Mouse (Mus musculus) limb, embryonic 15.5 days (tissue): ENCODE measurements around the gene Mgat4e. TPM values are rescaled to one million over a fixed set of nuclear protein-coding genes. Genes with fewer than 3 reads are reported as not detected.
"Not testable (repeated sequence)": the region's sequence is repeated elsewhere in the genome, so short reads cannot be mapped to it uniquely, and the experiment has no call there.

Source experiments
- ATAC-seq: fragments of 200-750 bp; cut with Nextera tagmentation; 2 replicates; pipeline ENCODE4 v1.8.0; 2017; ENCODE audit warnings: low read depth, moderate TSS enrichment; ENCODE audit not compliant: insufficient number of reproducible peaks, low FRiP score, low TSS enrichment
- H3K27ac ChIP-seq: fragments of 300-500 bp; sonication (generic); 2 replicates; pipeline ENCODE4 v1.5.1; 2015; ENCODE audit warnings: moderate library complexity, mild to moderate bottlenecking, inconsistent platforms
- H3K27me3 ChIP-seq: fragments of 300-500 bp; sonication (generic); 2 replicates; pipeline ENCODE4 v1.6.1; 2015; ENCODE audit warnings: inconsistent platforms
- H3K36me3 ChIP-seq: fragments of 300-500 bp; sonication (generic); 2 replicates; pipeline ENCODE4 v1.6.1; 2015; ENCODE audit warnings: inconsistent platforms
- H3K4me1 ChIP-seq: fragments of 300-500 bp; sonication (generic); 2 replicates; pipeline ENCODE4 v1.6.1; 2015; ENCODE audit warnings: inconsistent platforms
- H3K4me2 ChIP-seq: fragments of 300-500 bp; sonication (generic); 2 replicates; pipeline ENCODE4 v1.6.1; 2015; ENCODE audit warnings: mild to moderate bottlenecking, inconsistent platforms
- H3K4me3 ChIP-seq: fragments of 300-500 bp; sonication (generic); 2 replicates; pipeline ENCODE4 v1.5.1; 2015; ENCODE audit warnings: mild to moderate bottlenecking, inconsistent platforms
- H3K9ac ChIP-seq: fragments of 300-500 bp; sonication (generic); 2 replicates; pipeline ENCODE4 v1.6.1; 2015; ENCODE audit warnings: inconsistent platforms
- H3K9me3 ChIP-seq: fragments of 300-500 bp; sonication (generic); 2 replicates; pipeline ENCODE4 v1.6.1; 2016; ENCODE audit warnings: inconsistent platforms
- WGBS: fragments of 180-500 bp; shearing (Covaris S2); methylation state at CpG from one replicate; pipeline ENCODE4 v1.1.7; 2015; 5-methylcytosine and 5-hydroxymethylcytosine counted together
- polyA plus RNA-seq: library from polyadenylated mRNA; unstranded; fragments of >200 nt; fragmentation: Nextera tagmentation; extraction: Ambion mirVana; gene quantifications from 2 replicates; pipeline ENCODE4 v1.2.1, GENCODE M21; 2015

Mgat4e gene
- polyA plus RNA-seq, 1 experiment from 2014 or later: not detected

- no peak overlapping the region for H3K9ac ChIP-seq
- ATAC-seq: no peak
- H3K4me2 ChIP-seq: no peak overlapping the region
- no peak overlapping the region for H3K27ac ChIP-seq
- no peak overlapping the region for H3K4me3 ChIP-seq
- no peaks in the 10 kb centered on the region for H3K9me3 ChIP-seq
- WGBS: 80% methylated on average over 8 of the region's 8 CpGs
- H3K27me3 ChIP-seq: no peaks in the 10 kb centered on the region
- no peaks in the 10 kb centered on the region for H3K36me3 ChIP-seq
- H3K4me1 ChIP-seq: peaks cover 18% of the 10 kb centered on the region
Measured at GRCm38 (mm10) chr1:134520001-134520721, 29.3 kb downstream of the Mgat4e start.

- H3K27ac ChIP-seq, H3K4me3 ChIP-seq, ATAC-seq, H3K9me3 ChIP-seq, H3K27me3 ChIP-seq, H3K9ac ChIP-seq, H3K36me3 ChIP-seq, H3K4me2 ChIP-seq: not testable (repeated sequence)
- WGBS: 93% methylated on average over 5 of the region's 5 CpGs
- H3K4me1 ChIP-seq: peaks cover 18% of the 10 kb centered on the region
Measured at GRCm38 (mm10) chr1:134519201-134519600, 30.3 kb downstream of the Mgat4e start.

- Histone ChIP-seq H3K9me3 (no peaks in the 10 kb centered on the region), H3K36me3 (no peaks in the 10 kb centered on the region), H3K4me1 (peaks cover 20% of the 10 kb centered on the region), H3K4me2 (no peak overlapping the region), H3K27ac (no peak overlapping the region), H3K9ac (no peak overlapping the region), H3K27me3 (0 out of 2 replicates have a peak, but pooled peaks cover 3% of the 10 kb centered on the region), H3K4me3 (no peak overlapping the region)
- WGBS: 9% methylated on average over 7 of the region's 7 CpGs
- no peak for ATAC-seq
Measured at GRCm38 (mm10) chr1:134518677-134519076, 30.8 kb downstream of the Mgat4e start.

GRCm38 (mm10) chr1:134517841-134518240, 31.6 kb downstream of the Mgat4e start:
- H3K27ac ChIP-seq, H3K4me3 ChIP-seq, H3K36me3 ChIP-seq, H3K9ac ChIP-seq, ATAC-seq, H3K27me3 ChIP-seq, H3K9me3 ChIP-seq, H3K4me2 ChIP-seq: not testable (repeated sequence)
- 95% methylated on average over 14 of the region's 14 CpGs for WGBS
- peaks cover 28% of the 10 kb centered on the region for H3K4me1 ChIP-seq

DNA sequence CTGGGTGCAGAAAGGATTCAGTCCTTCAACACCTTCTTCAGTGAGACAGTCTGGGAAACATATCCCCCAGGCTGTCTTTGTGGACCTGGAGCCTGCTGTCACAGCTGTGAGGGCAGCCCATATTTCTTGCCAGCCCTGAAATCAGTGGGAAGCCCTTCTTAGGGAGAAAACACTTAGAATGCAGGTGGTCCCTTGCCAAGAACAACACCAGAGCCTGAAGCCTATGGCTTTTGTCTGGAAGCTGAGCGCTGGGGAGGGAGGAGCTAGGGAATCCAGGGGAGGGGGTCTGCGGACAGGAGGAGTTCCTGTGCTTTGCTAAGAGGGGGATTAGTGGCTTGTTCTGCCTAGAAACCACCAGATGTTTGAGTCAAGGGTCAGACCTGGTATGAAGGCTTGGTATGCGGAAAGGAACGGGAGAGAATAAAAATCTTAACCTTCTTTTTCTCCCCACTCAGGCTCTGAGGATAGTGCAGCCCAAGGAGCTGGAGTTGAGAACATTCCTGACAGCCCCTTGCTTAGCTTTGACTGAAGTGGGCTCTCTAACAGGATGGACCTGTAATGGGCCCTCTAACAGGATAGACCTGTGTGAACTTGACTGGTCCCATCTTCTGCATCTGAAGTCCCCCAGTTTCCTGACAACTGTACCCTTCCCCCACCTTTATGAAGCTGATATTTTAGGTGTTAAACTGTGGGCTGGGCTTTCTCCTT, 32.8 kb downstream of the Mgat4e start:
- Histone ChIP-seq H3K36me3 (no peaks in the 10 kb centered on the region), H3K9me3 (no peaks in the 10 kb centered on the region), H3K27ac (peak overlapping the region; percentile 55), H3K4me1 (peaks cover 30% of the 10 kb centered on the region), H3K27me3 (peaks cover 19% of the 10 kb centered on the region), H3K4me3 (no peak overlapping the region), H3K9ac (no peak overlapping the region), H3K4me2 (no peak overlapping the region)
- 0 out of 2 replicates have a peak, but pooled peaks have one; percentile 52 for ATAC-seq
- 9% methylated on average over 4 of the region's 4 CpGs for WGBS

- WGBS: 52% methylated on average over 2 of the region's 2 CpGs
- Histone ChIP-seq H3K36me3 (no peaks in the 10 kb centered on the region), H3K27ac (peak overlapping the region; percentile 55), H3K4me1 (peaks cover 30% of the 10 kb centered on the region), H3K9me3 (no peaks in the 10 kb centered on the region), H3K4me3 (no peak overlapping the region), H3K4me2 (no peak overlapping the region), H3K27me3 (peaks cover 22% of the 10 kb centered on the region), H3K9ac (no peak overlapping the region)
- no peak for ATAC-seq
Measured at GRCm38 (mm10) chr1:134515891-134516290, 33.6 kb downstream of the Mgat4e start.

- H3K4me1 ChIP-seq: peaks cover 30% of the 10 kb centered on the region
- peak overlapping the region; percentile 41 for H3K4me3 ChIP-seq
- no peak overlapping the region for H3K27ac ChIP-seq
- no peak for ATAC-seq
- no peak overlapping the region for H3K9ac ChIP-seq
- WGBS: 40% methylated on average over 16 of the region's 16 CpGs
- peak overlapping the region; percentile 78 for H3K4me2 ChIP-seq
- H3K36me3 ChIP-seq: peaks cover 6% of the 10 kb centered on the region; the same call in 1 of the 2 replicates
- peaks cover 22% of the 10 kb centered on the region for H3K27me3 ChIP-seq
- no peaks in the 10 kb centered on the region for H3K9me3 ChIP-seq
Measured at GRCm38 (mm10) chr1:134513876-134514590, 35.4 kb downstream of the Mgat4e start.

- H3K27ac ChIP-seq: peak overlapping the region; percentile 59; the same call in 1 of the 2 replicates
- H3K4me1 ChIP-seq: peaks cover 26% of the 10 kb centered on the region
- peak; percentile 30; the same call in 1 of the 2 replicates for ATAC-seq
- no peaks in the 10 kb centered on the region for H3K9me3 ChIP-seq
- H3K4me3 ChIP-seq: peak overlapping the region; percentile 41
- peak overlapping the region; percentile 37; the same call in 1 of the 2 replicates for H3K9ac ChIP-seq
- WGBS: 3% methylated on average over 38 of the region's 38 CpGs
- peaks cover 10% of the 10 kb centered on the region for H3K36me3 ChIP-seq
- H3K4me2 ChIP-seq: peak overlapping the region; percentile 78
- peaks cover 22% of the 10 kb centered on the region for H3K27me3 ChIP-seq
Measured at GRCm38 (mm10) chr1:134513312-134513860, 36.1 kb downstream of the Mgat4e start.

- no peak overlapping the region for H3K4me2 ChIP-seq
- no peak for ATAC-seq
- peaks cover 26% of the 10 kb centered on the region for H3K4me1 ChIP-seq
- 33% methylated on average over 6 of the region's 6 CpGs for WGBS
- H3K9me3 ChIP-seq: no peaks in the 10 kb centered on the region
- H3K36me3 ChIP-seq: peaks cover 18% of the 10 kb centered on the region
- H3K27me3 ChIP-seq: peaks cover 22% of the 10 kb centered on the region
- no peak overlapping the region for H3K9ac ChIP-seq
- H3K4me3 ChIP-seq: no peak overlapping the region
- no peak overlapping the region for H3K27ac ChIP-seq
Measured at GRCm38 (mm10) chr1:134512584-134512983, 36.9 kb downstream of the Mgat4e start.

DNA sequence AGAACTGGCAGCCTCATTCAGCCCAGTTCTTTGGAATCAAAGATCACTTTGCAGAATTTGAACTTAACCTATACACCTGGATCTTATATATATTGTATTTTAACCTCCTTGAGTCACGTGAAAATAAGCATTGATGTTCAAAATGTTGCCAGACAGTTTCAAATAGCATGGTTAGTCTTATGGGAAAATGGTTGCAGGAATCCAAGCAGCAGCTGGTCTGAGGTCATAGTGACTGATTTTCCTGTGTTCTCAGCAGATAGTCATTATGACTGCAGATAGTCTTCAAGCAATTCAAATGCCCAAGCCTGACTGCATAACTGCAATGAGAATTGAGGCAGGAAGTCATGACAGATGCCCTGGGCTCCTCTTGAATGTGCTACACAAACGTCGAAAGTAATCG, 37.3 kb downstream of the Mgat4e start:
- Histone ChIP-seq H3K27me3 (peaks cover 22% of the 10 kb centered on the region), H3K4me2 (no peak overlapping the region), H3K4me1 (peaks cover 26% of the 10 kb centered on the region), H3K36me3 (peaks cover 22% of the 10 kb centered on the region), H3K4me3 (no peak overlapping the region), H3K9me3 (no peaks in the 10 kb centered on the region), H3K27ac (no peak overlapping the region), H3K9ac (no peak overlapping the region)
- ATAC-seq: no peak
- 45% methylated on average over 4 of the region's 4 CpGs for WGBS

DNA sequence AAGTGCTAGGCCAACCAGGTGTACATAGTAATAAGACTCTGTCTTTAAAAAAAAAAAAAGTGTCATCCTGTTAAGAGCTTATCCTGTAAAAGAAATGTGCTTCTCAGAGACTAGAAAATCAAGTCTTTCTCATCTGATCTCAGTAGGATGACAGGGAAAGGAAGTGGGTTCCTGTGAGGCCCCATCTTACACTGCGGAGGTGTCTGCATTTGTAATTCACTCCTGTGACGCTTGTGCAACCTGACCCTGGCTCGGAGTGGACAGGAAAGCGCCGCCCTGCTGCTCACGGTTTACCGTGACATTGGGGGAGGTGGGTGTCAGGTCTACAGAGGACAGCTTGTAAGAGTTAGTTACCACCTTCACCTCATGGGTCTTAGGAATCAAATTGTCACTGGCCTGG, 39.5 kb downstream of the Mgat4e start:
- H3K4me2 ChIP-seq: no peak overlapping the region
- H3K4me3 ChIP-seq: no peak overlapping the region
- no peak for ATAC-seq
- H3K4me1 ChIP-seq: peaks cover 13% of the 10 kb centered on the region
- peaks cover 22% of the 10 kb centered on the region for H3K27me3 ChIP-seq
- WGBS: 41% methylated on average over 7 of the region's 7 CpGs
- H3K36me3 ChIP-seq: peaks cover 43% of the 10 kb centered on the region
- H3K27ac ChIP-seq: no peak overlapping the region
- H3K9me3 ChIP-seq: no peaks in the 10 kb centered on the region
- H3K9ac ChIP-seq: no peak overlapping the region
